Mouse (Mus musculus): ENCODE measurements around the gene Slc7a12. TPM values are rescaled to one million over a fixed set of nuclear protein-coding genes. Genes with fewer than 3 reads are reported as not detected.

Gene Slc7a12
- total RNA-seq (2021) (not detected), polyA plus RNA-seq (2012; rRNA removed) (not detected in 2 replicates)
- long read RNA-seq: 0 reads

GRCm38 (mm10) chr3:14480397-14480796 lies at the start of gene Slc7a12:
Gene Slc7a12, plus strand, starts transcription at chr3:14480697.
- H3K36me3 ChIP-seq (ENCODE audit: control insufficient read depth, insufficient read depth, low read length): no peaks in the 10 kb centered on the region
- intact Hi-C loops (cut with DNase I): no loop called here
- TF ChIP-seq EP300 (IDR thresholded peaks at IDR 0.05; ENCODE audit: insufficient read depth, low read depth, low read length): no peak
- no peak for TF ChIP-seq POLR2A (IDR thresholded peaks at IDR 0.05; ENCODE audit: insufficient read depth, low read depth, low read length)
- TF ChIP-seq CTCF (IDR thresholded peaks at IDR 0.05): no peak
- no peaks in the 10 kb centered on the region for H3K27me3 ChIP-seq (ENCODE audit: control insufficient read depth, insufficient read depth, low read length)
- H3K27ac ChIP-seq: no peak within 1 kb of the TSS
- no peaks in the 10 kb centered on the region for H3K79me2 ChIP-seq (replicated peaks; ENCODE audit: control insufficient read depth, insufficient read depth, low read length)
- no peak for DNase-seq
- H3K9ac ChIP-seq (ENCODE audit: low read depth, low read length): no peak within 1 kb of the TSS
- no peaks in the 10 kb centered on the region for H3K4me1 ChIP-seq (ENCODE audit: control insufficient read depth, insufficient read depth, low read length)
- no peak within 1 kb of the TSS for H3K4me3 ChIP-seq

GRCm38 (mm10) chr3:14432381-14432780 lies 48.1 kb upstream of the Slc7a12 start:
- DNase-seq: no peak
- H3K36me3 ChIP-seq (ENCODE audit: control insufficient read depth, insufficient read depth, low read length): no peaks in the 10 kb centered on the region
- H3K9ac ChIP-seq (ENCODE audit: low read depth, low read length): no peak overlapping the region
- H3K79me2 ChIP-seq (replicated peaks; ENCODE audit: control insufficient read depth, insufficient read depth, low read length): no peaks in the 10 kb centered on the region
- H3K4me3 ChIP-seq: no peak overlapping the region
- H3K27ac ChIP-seq: no peak overlapping the region
- no peaks in the 10 kb centered on the region for H3K27me3 ChIP-seq (ENCODE audit: control insufficient read depth, insufficient read depth, low read length)
- TF ChIP-seq EP300 (IDR thresholded peaks at IDR 0.05; ENCODE audit: insufficient read depth, low read depth, low read length) (no peak), CTCF (IDR thresholded peaks at IDR 0.05) (no peak), POLR2A (IDR thresholded peaks at IDR 0.05; ENCODE audit: insufficient read depth, low read depth, low read length) (no peak)
- intact Hi-C loops (cut with DNase I): no loop called here
- H3K4me1 ChIP-seq (ENCODE audit: control insufficient read depth, insufficient read depth, low read length): no peaks in the 10 kb centered on the region
- 52% methylated on average over 1 of the region's 1 CpGs for WGBS

- intact Hi-C loops (cut with DNase I): no loop called here
- H3K27me3 ChIP-seq (ENCODE audit: control insufficient read depth, insufficient read depth, low read length): no peaks in the 10 kb centered on the region
- no peaks in the 10 kb centered on the region for H3K79me2 ChIP-seq (replicated peaks; ENCODE audit: control insufficient read depth, insufficient read depth, low read length)
- DNase-seq: no peak
- H3K36me3 ChIP-seq (ENCODE audit: control insufficient read depth, insufficient read depth, low read length): no peaks in the 10 kb centered on the region
- no peaks in the 10 kb centered on the region for H3K4me1 ChIP-seq (ENCODE audit: control insufficient read depth, insufficient read depth, low read length)
- no peak overlapping the region for H3K27ac ChIP-seq
- H3K4me3 ChIP-seq: no peak overlapping the region
- 77% methylated on average over 4 of the region's 4 CpGs for whole genome bisulfite sequencing
- no peak for TF ChIP-seq EP300 (IDR thresholded peaks at IDR 0.05; ENCODE audit: insufficient read depth, low read depth, low read length)
- H3K9ac ChIP-seq (ENCODE audit: low read depth, low read length): no peak overlapping the region
Measured at GRCm38 (mm10) chr3:14446015-14446414, 34.5 kb upstream of the Slc7a12 start.

- TF ChIP-seq POLR2A (IDR thresholded peaks at IDR 0.05; ENCODE audit: insufficient read depth, low read depth, low read length) (no peak), CTCF (IDR thresholded peaks at IDR 0.05) (no peak), EP300 (IDR thresholded peaks at IDR 0.05; ENCODE audit: insufficient read depth, low read depth, low read length) (no peak)
- Histone ChIP-seq H3K9ac (ENCODE audit: low read depth, low read length) (no peak overlapping the region), H3K4me3 (no peak overlapping the region), H3K27me3 (ENCODE audit: control insufficient read depth, insufficient read depth, low read length) (no peaks in the 10 kb centered on the region), H3K36me3 (ENCODE audit: control insufficient read depth, insufficient read depth, low read length) (no peaks in the 10 kb centered on the region), H3K4me1 (ENCODE audit: control insufficient read depth, insufficient read depth, low read length) (no peaks in the 10 kb centered on the region), H3K27ac (no peak overlapping the region), H3K79me2 (replicated peaks; ENCODE audit: control insufficient read depth, insufficient read depth, low read length) (no peaks in the 10 kb centered on the region)
- no peak for DNase-seq
- 92% methylated on average over 4 of the region's 4 CpGs for WGBS
- intact Hi-C loops (cut with DNase I): no loop called here
Measured at GRCm38 (mm10) chr3:14446691-14447090, 33.8 kb upstream of the Slc7a12 start.

Other genes with a start within 250 kb of the Slc7a12 start
- gene 1810022K09Rik, start 130.6 kb downstream of the Slc7a12 start, total RNA-seq (2021): 10 to 100 TPM; 68.2 to 73.0 TPM
- 7.6 and 16.8 TPM in 2 replicates for gene 1810022K09Rik, start 130.6 kb downstream of the Slc7a12 start, polyA plus RNA-seq (2012; rRNA removed)
- under 1 TPM; 0.68 to 0.84 TPM for gene Car13, start 161.0 kb downstream of the Slc7a12 start, total RNA-seq (2021)
- gene Car13, start 161.0 kb downstream of the Slc7a12 start, polyA plus RNA-seq (2012; rRNA removed): 1.3 and 2.3 TPM in 2 replicates